Mouse (Mus musculus) forebrain, embryonic 11.5 days (tissue): ENCODE results near the gene A130010J15Rik. TPM values are rescaled to one million over a fixed set of nuclear protein-coding genes. Genes with fewer than 3 reads are reported as not detected.

Experiments used
- ATAC-seq: fragments of 200-750 bp; cut with Nextera tagmentation; replicated peaks from 2 replicates; pipeline ENCODE4 v1.8.0; 2017; ENCODE audit warnings: moderate TSS enrichment; ENCODE audit not compliant: low FRiP score
- DNase-seq: peaks from one replicate; pipeline ENCODE4 v3.0.0-alpha.2; 2017; ENCODE audit warnings: low spot score
- H3K27ac ChIP-seq: fragments of 300-500 bp; sonication (generic); 2 replicates; pipeline ENCODE4 v1.5.1; 2014; ENCODE audit warnings: low read depth, low read length
- H3K27me3 ChIP-seq: fragments of 300-500 bp; sonication (generic); 2 replicates; pipeline ENCODE4 v1.6.1; 2014; ENCODE audit warnings: mild to moderate bottlenecking, low read length, mixed read lengths; ENCODE audit not compliant: control insufficient read depth, insufficient read depth
- H3K36me3 ChIP-seq: fragments of 300-500 bp; sonication (generic); 2 replicates; pipeline ENCODE4 v1.6.1; 2014; ENCODE audit warnings: mild to moderate bottlenecking, low read length, moderate library complexity, mixed read lengths; ENCODE audit not compliant: control insufficient read depth, insufficient read depth
- H3K4me1 ChIP-seq: fragments of 300-500 bp; sonication (generic); replicated peaks from 2 replicates; pipeline ENCODE4 v1.6.1; 2014; ENCODE audit warnings: low read length, mixed read lengths; ENCODE audit not compliant: control insufficient read depth, insufficient read depth
- H3K4me2 ChIP-seq: fragments of 300-500 bp; sonication (generic); 2 replicates; pipeline ENCODE4 v1.6.1; 2014; ENCODE audit warnings: low read depth, mild to moderate bottlenecking, low read length, moderate library complexity, mixed read lengths; ENCODE audit not compliant: severe bottlenecking
- H3K4me3 ChIP-seq: fragments of 300-500 bp; sonication (generic); 2 replicates; pipeline ENCODE4 v1.5.1; 2014; ENCODE audit warnings: low read depth, low read length
- H3K9ac ChIP-seq: fragments of 300-500 bp; sonication (generic); 2 replicates; pipeline ENCODE4 v1.6.1; 2014; ENCODE audit warnings: low read length
- H3K9me3 ChIP-seq: fragments of 300-500 bp; sonication (generic); 2 replicates; pipeline ENCODE4 v1.6.1; 2016; ENCODE audit warnings: low read length, mixed read lengths; ENCODE audit not compliant: control insufficient read depth
- WGBS: fragments of 180-500 bp; shearing (Covaris S2); extraction: QIAGEN DNeasy Blood & Tissue Kit; methylation state at CpG from one replicate; pipeline ENCODE4 v1.1.7; 2014; 5-methylcytosine and 5-hydroxymethylcytosine counted together
- polyA plus RNA-seq: library from polyadenylated mRNA; unstranded; fragments of >200 nt; fragmentation: Nextera tagmentation; extraction: Ambion mirVana; gene quantifications from 2 replicates; pipeline ENCODE4 v1.2.1, GENCODE M21; 2014

A130010J15Rik gene
- 13.7 and 14.3 TPM in 2 replicates for polyA plus RNA-seq

- Histone ChIP-seq H3K4me1 (no peaks in the 10 kb centered on the region), H3K27me3 (no peaks in the 10 kb centered on the region), H3K36me3 (no peaks in the 10 kb centered on the region), H3K4me3 (no peak within 1 kb of the TSS), H3K4me2 (no peak within 1 kb of the TSS), H3K9ac (no peak within 1 kb of the TSS), H3K27ac (no peak within 1 kb of the TSS), H3K9me3 (no peaks in the 10 kb centered on the region)
- whole genome bisulfite sequencing: 94% methylated on average over 3 of the region's 3 CpGs
- no peak for ATAC-seq
- DNase-seq: no peak
Observed at GRCm38 (mm10) chr1:193167746-193168145, at the start of gene A130010J15Rik. Gene A130010J15Rik (plus strand): TSS chr1:193168046.

GRCm38 (mm10) chr1:193122793-193123192 lies 45.1 kb upstream of the A130010J15Rik start:
- WGBS: 95% methylated on average over 7 of the region's 7 CpGs

GRCm38 (mm10) chr1:193123290-193123689 lies 44.6 kb upstream of the A130010J15Rik start:
- Histone ChIP-seq H3K4me1 (no peaks in the 10 kb centered on the region), H3K27ac (no peak overlapping the region), H3K9me3 (no peaks in the 10 kb centered on the region), H3K36me3 (peaks cover 26% of the 10 kb centered on the region), H3K4me3 (no peak overlapping the region), H3K4me2 (no peak overlapping the region), H3K27me3 (no peaks in the 10 kb centered on the region), H3K9ac (no peak overlapping the region)
- 92% methylated on average over 6 of the region's 6 CpGs for WGBS
- DNase-seq (no peak), ATAC-seq (no peak)

More at GRCm38 (mm10) chr1:193122793-193123192, 45.1 kb upstream of the A130010J15Rik start:
- Histone ChIP-seq H3K4me1 (no peaks in the 10 kb centered on the region), H3K4me3 (no peak overlapping the region), H3K9ac (no peak overlapping the region), H3K36me3 (peaks cover 31% of the 10 kb centered on the region), H3K9me3 (no peaks in the 10 kb centered on the region), H3K27ac (no peak overlapping the region), H3K27me3 (no peaks in the 10 kb centered on the region), H3K4me2 (no peak overlapping the region)
- no peak for DNase-seq
- ATAC-seq: no peak

- peaks cover 22% of the 10 kb centered on the region for H3K36me3 ChIP-seq
- peaks cover 5% of the 10 kb centered on the region; the same call in 1 of the 2 replicates for H3K4me1 ChIP-seq
- H3K27ac ChIP-seq: no peak overlapping the region
- H3K9ac ChIP-seq: no peak overlapping the region
- H3K27me3 ChIP-seq: no peaks in the 10 kb centered on the region
- H3K4me2 ChIP-seq: no peak overlapping the region
- DNase-seq (no peak), ATAC-seq (no peak)
- 87% methylated on average over 4 of the region's 4 CpGs for WGBS
- no peaks in the 10 kb centered on the region for H3K9me3 ChIP-seq
- no peak overlapping the region for H3K4me3 ChIP-seq
Observed at GRCm38 (mm10) chr1:193125835-193126234, 42.0 kb upstream of the A130010J15Rik start.

GRCm38 (mm10) chr1:193128055-193128454 lies 39.8 kb upstream of the A130010J15Rik start:
- no peak for ATAC-seq
- Histone ChIP-seq H3K36me3 (peaks cover 6% of the 10 kb centered on the region; the same call in 1 of the 2 replicates), H3K9me3 (no peaks in the 10 kb centered on the region), H3K9ac (no peak overlapping the region), H3K27me3 (no peaks in the 10 kb centered on the region), H3K4me2 (no peak overlapping the region), H3K4me3 (no peak overlapping the region), H3K4me1 (peaks cover 5% of the 10 kb centered on the region; the same call in 1 of the 2 replicates), H3K27ac (no peak overlapping the region)
- DNase-seq: no peak
- 91% methylated on average over 6 of the region's 6 CpGs for WGBS

- WGBS: 36% methylated on average over 5 of the region's 5 CpGs
- no peak for DNase-seq
- Histone ChIP-seq H3K4me2 (peak overlapping the region; percentile 60), H3K9ac (peak overlapping the region; percentile 79), H3K36me3 (peaks cover 2% of the 10 kb centered on the region; the same call in 1 of the 2 replicates), H3K27me3 (no peaks in the 10 kb centered on the region), H3K4me1 (peaks cover 5% of the 10 kb centered on the region; the same call in 1 of the 2 replicates), H3K4me3 (peak overlapping the region; percentile 97), H3K9me3 (no peaks in the 10 kb centered on the region), H3K27ac (no peak overlapping the region)
- ATAC-seq: no peak
Observed at GRCm38 (mm10) chr1:193129321-193129720, 38.5 kb upstream of the A130010J15Rik start.

GRCm38 (mm10) chr1:193129786-193130455 lies 37.9 kb upstream of the A130010J15Rik start, which contains the start of gene Diexf:
Gene Diexf (minus strand): TSS chr1:193130272.
- under 1% methylated on average over 61 of the region's 61 CpGs for WGBS

GRCm38 (mm10) chr1:193130456-193130825 lies 37.4 kb upstream of the A130010J15Rik start:
- no peak; the same call in 1 of the 2 replicates for ATAC-seq
- WGBS: 26% methylated on average over 11 of the region's 11 CpGs

More at GRCm38 (mm10) chr1:193129786-193130455, 37.9 kb upstream of the A130010J15Rik start, which contains the start of gene Diexf:
- H3K9ac ChIP-seq: peak within 1 kb of the TSS; percentile 79
- no peaks in the 10 kb centered on the region for H3K9me3 ChIP-seq
- H3K4me2 ChIP-seq: peak within 1 kb of the TSS; percentile 60
- peak within 1 kb of the TSS; percentile 97 for H3K4me3 ChIP-seq
- DNase-seq (peak; percentile 99), ATAC-seq (peak; percentile 96)
- no peak within 1 kb of the TSS for H3K27ac ChIP-seq
- H3K36me3 ChIP-seq: peaks cover 2% of the 10 kb centered on the region; the same call in 1 of the 2 replicates
- no peaks in the 10 kb centered on the region for H3K27me3 ChIP-seq
- H3K4me1 ChIP-seq: peaks cover 5% of the 10 kb centered on the region; the same call in 1 of the 2 replicates

More at GRCm38 (mm10) chr1:193130456-193130825, 37.4 kb upstream of the A130010J15Rik start:
- Histone ChIP-seq H3K9ac (peak overlapping the region; percentile 51), H3K4me1 (peaks cover 5% of the 10 kb centered on the region; the same call in 1 of the 2 replicates), H3K4me2 (peak overlapping the region; percentile 60), H3K36me3 (peaks cover 2% of the 10 kb centered on the region; the same call in 1 of the 2 replicates), H3K4me3 (peak overlapping the region; percentile 97), H3K27ac (no peak overlapping the region), H3K9me3 (no peaks in the 10 kb centered on the region), H3K27me3 (no peaks in the 10 kb centered on the region)
- DNase-seq: peak; percentile 54
